Mouse (Mus musculus) CD4-positive, CD25-positive, alpha-beta regulatory T cell, adult 4 months (primary cell): ENCODE data around the gene Pogk. TPM values are rescaled to one million over a fixed set of nuclear protein-coding genes. Genes with fewer than 3 reads are reported as not detected.

Experiments used
- ATAC-seq: one replicate; pipeline ENCODE4 v1.8.0; 2017
- polyA plus RNA-seq, 2 experiments: library from polyadenylated mRNA; unstranded; fragments of 100-300 nt; shearing (Covaris generic); gene quantifications; one replicate each; pipeline ENCODE4 v1.2.1; 2017

The Pogk gene
- polyA plus RNA-seq, 2 experiments from 2014 or later = 2.8 to 5.7 TPM

- ATAC-seq = peak; percentile 86
Measured at GRCm38 (mm10) chr1:166379013-166379629, 30.5 kb downstream of the Pogk start, which contains the start of gene Tada1. Gene Tada1 (plus strand): TSS chr1:166379097.

- ATAC-seq = no peak
Measured at GRCm38 (mm10) chr1:166378431-166379012, 31.1 kb downstream of the Pogk start.

- no peak for ATAC-seq
Measured at GRCm38 (mm10) chr1:166377171-166377570, 32.5 kb downstream of the Pogk start.

- ATAC-seq = no peak
Measured at GRCm38 (mm10) chr1:166363122-166363521, 46.5 kb downstream of the Pogk start.

GRCm38 (mm10) chr1:166362659-166363058 lies 47.0 kb downstream of the Pogk start:
- ATAC-seq = no peak

GRCm38 (mm10) chr1:166361842-166362241 lies 47.8 kb downstream of the Pogk start:
- ATAC-seq = no peak

- no peak for ATAC-seq
Measured at GRCm38 (mm10) chr1:166360896-166361295, 48.8 kb downstream of the Pogk start.

- peak; percentile 95 for ATAC-seq
Measured at GRCm38 (mm10) chr1:166360157-166360855, 49.4 kb downstream of the Pogk start.

GRCm38 (mm10) chr1:166349751-166350150 lies 59.9 kb downstream of the Pogk start:
- ATAC-seq = no peak

GRCm38 (mm10) chr1:166349341-166349740 lies 60.3 kb downstream of the Pogk start:
- no peak for ATAC-seq

- ATAC-seq = no peak
Measured at GRCm38 (mm10) chr1:166346906-166347305, 62.8 kb downstream of the Pogk start.

GRCm38 (mm10) chr1:166345602-166346001 lies 64.1 kb downstream of the Pogk start:
- no peak for ATAC-seq

- no peak for ATAC-seq
Measured at GRCm38 (mm10) chr1:166344300-166345077, 65.2 kb downstream of the Pogk start.

GRCm38 (mm10) chr1:166343586-166343985 lies 66.1 kb downstream of the Pogk start:
- ATAC-seq = no peak

GRCm38 (mm10) chr1:166342539-166342938 lies 67.1 kb downstream of the Pogk start:
- no peak for ATAC-seq

GRCm38 (mm10) chr1:166342060-166342459 lies 67.6 kb downstream of the Pogk start:
- no peak for ATAC-seq

- ATAC-seq = no peak
Measured at GRCm38 (mm10) chr1:166339110-166339509, 70.6 kb downstream of the Pogk start.

Other genes starting within 250 kb of the Pogk start
- not detected for gene Mael, start 171.1 kb downstream of the Pogk start, polyA plus RNA-seq
- not detected for gene Ildr2, start 155.7 kb downstream of the Pogk start, polyA plus RNA-seq
- gene Tada1, start 30.8 kb downstream of the Pogk start, polyA plus RNA-seq = 10 to 100 TPM; 43.4 to 49.9 TPM
- not detected for gene Gm4846, start 87.7 kb upstream of the Pogk start, polyA plus RNA-seq
- under 1 TPM in 1 of 2 experiments, not detected in 1; 0.11 TPM for gene Gm4847, start 237.8 kb upstream of the Pogk start, polyA plus RNA-seq